Comparison of ENCODE assay signal across 8 mouse cellular contexts in genomic region chr10:111506926-111507459, GRCm38 (mm10). TPM values are rescaled to one million over a fixed set of nuclear protein-coding genes. Genes with fewer than 3 reads are reported as not detected.
DNase-seq lines count a peak whose midpoint lies in the region; ATAC-seq and TF ChIP-seq lines count a peak whose summit lies in the region.

No protein-coding gene starts in this region.

- no peaks in the 10 kb centered on the region for H3K36me3 ChIP-seq in heart, embryonic 10.5 days
- no peaks in the 10 kb centered on the region for H3K36me3 ChIP-seq in limb, embryonic 14.5 days (ENCODE audit: control insufficient read depth, insufficient read depth, low read length)
- H3K36me3 ChIP-seq in midbrain, embryonic 15.5 days (replicated peaks), result no peaks in the 10 kb centered on the region

- peak overlapping the region; percentile 92 for H3K4me3 ChIP-seq in heart, embryonic 10.5 days
- peak overlapping the region; percentile 84 for H3K4me3 ChIP-seq in limb, embryonic 14.5 days (replicated peaks; ENCODE audit: low read length)
- peak overlapping the region; percentile 84 for H3K4me3 ChIP-seq in midbrain, embryonic 15.5 days

- DNase-seq in heart, embryonic 10.5 days (ENCODE audit: low spot score), result peak; percentile 80
- DNase-seq in heart, adult 9 months (ENCODE audit: low spot score in 2 of 2), result no peak
- peak; percentile 48 for DNase-seq in urinary bladder, postnatal 25 days (ENCODE audit: low spot score)
- DNase-seq in urinary bladder, postnatal 10 days (ENCODE audit: low spot score), result no peak
- DNase-seq in gastrocnemius, postnatal 25 days, result peak; percentile 10
- DNase-seq in limb, embryonic 14.5 days (ENCODE audit: low spot score), result no peak
- DNase-seq in thymus, postnatal 10 days (ENCODE audit: low spot score in 2 of 2), result no peak

- peak overlapping the region; percentile 87 for H3K4me2 ChIP-seq in limb, embryonic 14.5 days (replicated peaks; ENCODE audit: low read depth, low read length, severe bottlenecking)
- H3K4me2 ChIP-seq in midbrain, embryonic 15.5 days, result peak overlapping the region; percentile 79

- peak overlapping the region; percentile 87 for H3K9ac ChIP-seq in limb, embryonic 14.5 days (ENCODE audit: low read depth, low read length, severe bottlenecking)
- H3K9ac ChIP-seq in midbrain, embryonic 15.5 days, result peak overlapping the region; percentile 92

- no peaks in the 10 kb centered on the region for H3K27me3 ChIP-seq in heart, embryonic 10.5 days (ENCODE audit: insufficient read depth, poor library complexity, severe bottlenecking)
- no peaks in the 10 kb centered on the region for H3K27me3 ChIP-seq in limb, embryonic 14.5 days (ENCODE audit: control insufficient read depth, insufficient read depth, low read length)
- no peaks in the 10 kb centered on the region for H3K27me3 ChIP-seq in midbrain, embryonic 15.5 days (replicated peaks)

- under 1% methylated on average over 23 of the region's 23 CpGs for WGBS in heart, embryonic 10.5 days
- under 1% methylated on average over 19 of the region's 23 CpGs for WGBS in limb, embryonic 14.5 days
- 1% methylated on average over 21 of the region's 23 CpGs for WGBS in midbrain, embryonic 15.5 days

- no peak for TF ChIP-seq POLR2A in limb, embryonic 14.5 days (IDR thresholded peaks at IDR 0.05; ENCODE audit: borderline replicate concordance, extremely low read depth, insufficient read depth, insufficient read length)

- peak overlapping the region; percentile 98 for H3K27ac ChIP-seq in heart, embryonic 10.5 days
- H3K27ac ChIP-seq in limb, embryonic 14.5 days (replicated peaks; ENCODE audit: low read depth, low read length), result peak overlapping the region; percentile 91
- peak overlapping the region; percentile 89 for H3K27ac ChIP-seq in midbrain, embryonic 15.5 days

- H3K9me3 ChIP-seq in heart, embryonic 10.5 days, result no peaks in the 10 kb centered on the region
- no peaks in the 10 kb centered on the region for H3K9me3 ChIP-seq in limb, embryonic 14.5 days (ENCODE audit: control insufficient read depth, low read length)
- H3K9me3 ChIP-seq in midbrain, embryonic 15.5 days, result no peaks in the 10 kb centered on the region

- peak; percentile 3 for ATAC-seq in limb, embryonic 14.5 days (ENCODE audit: low FRiP score, low read depth)
- ATAC-seq in midbrain, embryonic 15.5 days (replicated peaks), result peak; percentile 64

- peaks cover 52% of the 10 kb centered on the region for H3K4me1 ChIP-seq in heart, embryonic 10.5 days
- peaks cover 19% of the 10 kb centered on the region for H3K4me1 ChIP-seq in limb, embryonic 14.5 days (ENCODE audit: control insufficient read depth, insufficient read depth, low read length)
- peaks cover 21% of the 10 kb centered on the region for H3K4me1 ChIP-seq in midbrain, embryonic 15.5 days

RNA-seq across cellular contexts. Expression of gene Phlda1, which starts 0.9 kb away (rescaled TPM):
- polyA plus RNA-seq in heart, embryonic 10.5 days (2016; fragmentation: Nextera tagmentation; extraction: Ambion mirVana), result 20.6 and 28.8 TPM in 2 replicates
- total RNA-seq in gastrocnemius, postnatal 25 days (2021), result 1 to 10 TPM; 3.4 to 3.7 TPM
- polyA plus RNA-seq in limb, embryonic 14.5 days (2012; rRNA removed), result 44.1 and 50.3 TPM in 2 replicates
- polyA plus RNA-seq in limb, embryonic 14.5 days (2014; fragmentation: Nextera tagmentation; extraction: Ambion mirVana), result 36.1 and 39.2 TPM in 2 replicates
- polyA plus RNA-seq in midbrain, embryonic 15.5 days (2015; fragmentation: Nextera tagmentation; extraction: Ambion mirVana), result 35.3 and 35.8 TPM in 2 replicates

RNA-seq across cellular contexts. Expression of gene Nap1l1, which starts 34.0 kb away (rescaled TPM):
- polyA plus RNA-seq in heart, embryonic 10.5 days (2016; fragmentation: Nextera tagmentation; extraction: Ambion mirVana), result 190 and 243 TPM in 2 replicates
- total RNA-seq in gastrocnemius, postnatal 25 days (2021), result 10 to 100 TPM; 44.2 to 52.7 TPM
- polyA plus RNA-seq in limb, embryonic 14.5 days (2012; rRNA removed), result 189 and 334 TPM in 2 replicates
- 231 and 238 TPM in 2 replicates for polyA plus RNA-seq in limb, embryonic 14.5 days (2014; fragmentation: Nextera tagmentation; extraction: Ambion mirVana)
- polyA plus RNA-seq in midbrain, embryonic 15.5 days (2015; fragmentation: Nextera tagmentation; extraction: Ambion mirVana), result 164 and 167 TPM in 2 replicates

Comparison
In these comparisons a context has a peak if more than half of its experiments do, and no peak if none do; other contexts are left out.
1. DNase-seq: peak in heart, embryonic 10.5 days (single experiment), urinary bladder, postnatal 25 days (single experiment) and gastrocnemius, postnatal 25 days (single experiment); none in heart, adult 9 months (0 of 2), urinary bladder, postnatal 10 days (single experiment), limb, embryonic 14.5 days (single experiment) and thymus, postnatal 10 days (0 of 2).
2. Peak in every context shown above with its lines, with median percentiles within 50 percentile points of each other: H3K27ac ChIP-seq and H3K4me3 ChIP-seq.